Comparison of ENCODE assay signal across 16 mouse cellular contexts in genomic region chr1:188321534-188321933, GRCm38 (mm10). TPM values are rescaled to one million over a fixed set of nuclear protein-coding genes. Genes with fewer than 3 reads are reported as not detected.
DNase-seq lines count a peak whose midpoint lies in the region; ATAC-seq and TF ChIP-seq lines count a peak whose summit lies in the region.
"Had no signal": no experiment of that assay in that cellular context is flagged by ENCODE, and none has a peak within 500 bp of the region (broad histone marks: within the 10 kb centered on the region; RNA-seq: fewer than 3 reads in every experiment).

No protein-coding gene starts in this region.

- 86% methylated on average over 7 of the region's 7 CpGs for WGBS in intestine, postnatal 0 days
- WGBS in intestine, embryonic 15.5 days: 85% methylated on average over 7 of the region's 7 CpGs

- no peak overlapping the region for H3K27ac ChIP-seq in intestine, postnatal 0 days (ENCODE audit: low read depth, low read length)
- H3K27ac ChIP-seq in intestine, embryonic 15.5 days: no peak overlapping the region
- H3K27ac ChIP-seq in ES-E14 (ENCODE audit: insufficient read depth, low read depth, low read length, poor library complexity, severe bottlenecking): no peak overlapping the region
- no peak overlapping the region for H3K27ac ChIP-seq in cortical plate, adult 2 months (ENCODE audit: insufficient read depth, low read length)
- H3K27ac ChIP-seq: heart, embryonic 10.5 days; hindbrain, embryonic 10.5 days; kidney, embryonic 15.5 days; neural tube, embryonic 15.5 days had no signal

- no peak overlapping the region for H3K9ac ChIP-seq in intestine, postnatal 0 days (ENCODE audit: low read depth, low read length)
- H3K9ac ChIP-seq in intestine, embryonic 15.5 days: no peak overlapping the region
- H3K9ac ChIP-seq in ES-E14 (ENCODE audit: insufficient read depth, low read depth, low read length, poor library complexity, severe bottlenecking): no peak overlapping the region
- H3K9ac ChIP-seq: kidney, embryonic 15.5 days; neural tube, embryonic 15.5 days had no signal

- in situ Hi-C loops in ES-E14 (cut with MboI; ENCODE audit: low sequenced_read_pairs in 2 of 2, unreplicated experiment in 2 of 2): no loop called here

- ATAC-seq in intestine, postnatal 0 days: no peak
- ATAC-seq in intestine, embryonic 15.5 days: no peak

- TF ChIP-seq POLR2A in cortical plate, adult 2 months (IDR thresholded peaks at IDR 0.05; ENCODE audit: extremely low read depth, insufficient read depth, low read length): no peak

- no peaks in the 10 kb centered on the region for H3K4me1 ChIP-seq in intestine, postnatal 0 days (replicated peaks; ENCODE audit: control insufficient read depth, insufficient read depth, low read length)
- no peaks in the 10 kb centered on the region for H3K4me1 ChIP-seq in intestine, embryonic 15.5 days (replicated peaks)
- no peaks in the 10 kb centered on the region for H3K4me1 ChIP-seq in ES-E14 (ENCODE audit: control insufficient read depth in 2 of 2, insufficient read depth in 2 of 2, low read length in 2 of 2, poor library complexity in 1 of 2)
- no peaks in the 10 kb centered on the region for H3K4me1 ChIP-seq in cortical plate, adult 2 months (ENCODE audit: control insufficient read depth, insufficient read depth, low read length)
- H3K4me1 ChIP-seq: heart, embryonic 10.5 days; hindbrain, embryonic 10.5 days; kidney, embryonic 15.5 days; neural tube, embryonic 15.5 days had no signal

- H3K4me3 ChIP-seq in intestine, postnatal 0 days (ENCODE audit: low read depth, low read length): no peak overlapping the region
- no peak overlapping the region for H3K4me3 ChIP-seq in intestine, embryonic 15.5 days (replicated peaks)
- no peak overlapping the region for H3K4me3 ChIP-seq in ES-E14 (ENCODE audit: insufficient read depth in 1 of 2, low read depth in 1 of 2, low read length in 2 of 2, poor library complexity in 1 of 2, severe bottlenecking in 1 of 2)
- H3K4me3 ChIP-seq in cortical plate, adult 2 months (ENCODE audit: insufficient read depth, low read length): no peak overlapping the region
- H3K4me3 ChIP-seq: heart, embryonic 10.5 days; hindbrain, embryonic 10.5 days; kidney, embryonic 15.5 days; neural tube, embryonic 15.5 days had no signal

- no peak overlapping the region for H3K4me2 ChIP-seq in intestine, postnatal 0 days (replicated peaks; ENCODE audit: low read depth)
- no peak overlapping the region for H3K4me2 ChIP-seq in intestine, embryonic 15.5 days (replicated peaks)
- H3K4me2 ChIP-seq: kidney, embryonic 15.5 days; neural tube, embryonic 15.5 days had no signal

- DNase-seq in 416B (ENCODE audit: low read depth) (peak; percentile 21), ES-E14 (ENCODE audit: low read depth, low spot score) (peak; percentile 24)
- DNase-seq in cerebellum, adult 8-10 months: no peak
- DNase-seq in kidney, postnatal 36 days: no peak
- no peak for DNase-seq in heart, postnatal 4 days
- DNase-seq: adrenal gland, adult 2 months; lung, postnatal 10 days; right cerebral cortex, adult 18-20 months had no signal

- TF ChIP-seq CTCF in intestine, postnatal 0 days (IDR thresholded peaks at IDR 0.05; ENCODE audit: low read depth): peak; percentile 47
- peak; percentile 22; the same call in 1 of the 2 replicates for TF ChIP-seq CTCF in cortical plate, adult 2 months (IDR thresholded peaks at IDR 0.05; ENCODE audit: extremely low read depth, insufficient read depth, low read length)

- H3K27me3 ChIP-seq in intestine, postnatal 0 days (replicated peaks; ENCODE audit: control insufficient read depth, insufficient read depth, low read length): no peaks in the 10 kb centered on the region
- H3K27me3 ChIP-seq in intestine, embryonic 15.5 days (replicated peaks): no peaks in the 10 kb centered on the region
- H3K27me3 ChIP-seq: kidney, embryonic 15.5 days; neural tube, embryonic 15.5 days had no signal

- no peaks in the 10 kb centered on the region for H3K36me3 ChIP-seq in intestine, postnatal 0 days (ENCODE audit: control insufficient read depth, insufficient read depth)
- H3K36me3 ChIP-seq in intestine, embryonic 15.5 days: no peaks in the 10 kb centered on the region
- no peaks in the 10 kb centered on the region for H3K36me3 ChIP-seq in ES-E14 (ENCODE audit: control insufficient read depth, insufficient read depth, low read length, poor library complexity, severe bottlenecking)
- H3K36me3 ChIP-seq: heart, embryonic 10.5 days; hindbrain, embryonic 10.5 days; kidney, embryonic 15.5 days; neural tube, embryonic 15.5 days had no signal

- no peaks in the 10 kb centered on the region for H3K9me3 ChIP-seq in intestine, postnatal 0 days (ENCODE audit: control insufficient read depth)
- no peaks in the 10 kb centered on the region for H3K9me3 ChIP-seq in intestine, embryonic 15.5 days
- no peaks in the 10 kb centered on the region for H3K9me3 ChIP-seq in ES-E14 (ENCODE audit: control insufficient read depth, insufficient read depth, low read depth, low read length)
- H3K9me3 ChIP-seq: heart, embryonic 10.5 days; hindbrain, embryonic 10.5 days; kidney, embryonic 15.5 days; neural tube, embryonic 15.5 days had no signal

TF ChIP-seq in ES-E14, 5 proteins besides CTCF, POLR2A, EP300 and RAD21:
- TF ChIP-seq HCFC1 (IDR thresholded peaks at IDR 0.05; ENCODE audit: borderline replicate concordance, insufficient read depth, low read length): no peak
- no peak for TF ChIP-seq MAFK (IDR thresholded peaks at IDR 0.05; ENCODE audit: insufficient read depth, low read depth, low read length)
- TF ChIP-seq ZC3H11A (IDR thresholded peaks at IDR 0.05; ENCODE audit: borderline replicate concordance, low read depth, low read length): peak; percentile 61; the same call in 1 of the 2 replicates

RNA-seq across cellular contexts. Expression of gene Ush2a, which starts 59.7 kb away (rescaled TPM):
- polyA plus RNA-seq in intestine, postnatal 0 days (2015; fragmentation: Nextera tagmentation; extraction: Ambion mirVana): 0.01 TPM in 1 of 2 replicates, not detected in the other
- polyA plus RNA-seq in intestine, embryonic 15.5 days (2015; fragmentation: Nextera tagmentation; extraction: Ambion mirVana): 0.04 and 0.09 TPM in 2 replicates
- total RNA-seq in ES-E14 (2012; rRNA removed): 0.05 and 0.22 TPM in 2 replicates
- polyA plus RNA-seq in cortical plate, adult 2 months (2012; rRNA removed): 0.19 and 0.28 TPM in 2 replicates
- total RNA-seq in heart, postnatal 4 days (2021): under 1 TPM; 0.29 to 0.36 TPM
- total RNA-seq: adrenal gland, adult 2 months had no signal
- polyA plus RNA-seq: spleen, adult 2 months had no signal

Comparison
In these comparisons a context has a peak if more than half of its experiments do, and no peak if none do; other contexts are left out.
1. DNase-seq: peak in 416B (single experiment) and ES-E14 (single experiment); none in cerebellum, adult 8-10 months (single experiment), kidney, postnatal 36 days (0 of 2) and heart, postnatal 4 days (single experiment).